Mouse (Mus musculus) WW6 (cell line): ENCODE measurements at regions not wholly inside any gene's neighbourhood (a gene's known extent, or its start where the extent isn't known, plus 50 kb on each side); places are given as distances from the start of the nearest gene placed in this dataset.

ENCODE experiments used
- DNase-seq: peaks from one replicate; pipeline ENCODE4 v3.0.0-alpha.2; 2013; ENCODE audit warnings: low read depth, low spot score

GRCm38 (mm10) chr2:106256012-106256411, 252.7 kb upstream of the Dnajc24 start:
- DNase-seq, result peak; percentile 3

GRCm38 (mm10) chr2:106234358-106234757, 231.0 kb upstream of the Dnajc24 start:
- no peak for DNase-seq

GRCm38 (mm10) chr2:106231136-106231535, 227.8 kb upstream of the Dnajc24 start:
- DNase-seq, result no peak

GRCm38 (mm10) chr2:106230021-106230420, 226.7 kb upstream of the Dnajc24 start:
- DNase-seq, result no peak

- DNase-seq, result no peak
Measured at GRCm38 (mm10) chr2:106228249-106228648, 224.9 kb upstream of the Dnajc24 start.

- DNase-seq, result no peak
Measured at GRCm38 (mm10) chr2:106216169-106216568, 212.8 kb upstream of the Dnajc24 start.

- no peak for DNase-seq
Measured at GRCm38 (mm10) chr2:106213740-106214139, 210.4 kb upstream of the Dnajc24 start.

GRCm38 (mm10) chr2:106210773-106211172, 207.4 kb upstream of the Dnajc24 start:
- DNase-seq, result no peak

- DNase-seq, result no peak
Measured at GRCm38 (mm10) chr2:106208767-106209250, 205.5 kb upstream of the Dnajc24 start.

GRCm38 (mm10) chr2:106200130-106200529, 196.8 kb upstream of the Dnajc24 start:
- peak; percentile 28 for DNase-seq

- no peak for DNase-seq
Measured at GRCm38 (mm10) chr2:106195170-106195569, 191.8 kb upstream of the Dnajc24 start.

GRCm38 (mm10) chr2:106194369-106195023, 191.1 kb upstream of the Dnajc24 start:
- peak; percentile 59 for DNase-seq

GRCm38 (mm10) chr2:106193889-106194347, 190.6 kb upstream of the Dnajc24 start:
- DNase-seq, result no peak

GRCm38 (mm10) chr2:106190579-106191322, 187.4 kb upstream of the Dnajc24 start:
- no peak for DNase-seq

GRCm38 (mm10) chr2:106183651-106184050, 180.3 kb upstream of the Dnajc24 start:
- DNase-seq, result no peak

- no peak for DNase-seq
Measured at GRCm38 (mm10) chr2:106182051-106182450, 178.7 kb upstream of the Dnajc24 start.

- DNase-seq, result no peak
Measured at GRCm38 (mm10) chr2:106162681-106163080, 159.3 kb upstream of the Dnajc24 start.

GRCm38 (mm10) chr2:106161877-106162276, 158.5 kb upstream of the Dnajc24 start:
- DNase-seq, result no peak

- no peak for DNase-seq
Measured at GRCm38 (mm10) chr2:106149701-106150100, 146.4 kb upstream of the Dnajc24 start.

- DNase-seq, result no peak
Measured at GRCm38 (mm10) chr2:106140931-106141330, 137.6 kb upstream of the Dnajc24 start.

GRCm38 (mm10) chr2:106101002-106101401, 97.7 kb upstream of the Dnajc24 start:
- no peak for DNase-seq

- no peak for DNase-seq
Measured at GRCm38 (mm10) chr2:106086121-106086520, 82.8 kb upstream of the Dnajc24 start.
